Mouse (Mus musculus) C2C12 (cell line): ENCODE measurements around the gene Ppp1r7. TPM values are rescaled to one million over a fixed set of nuclear protein-coding genes. Genes with fewer than 3 reads are reported as not detected.

Source experiments
- H3K27me3 ChIP-seq: one replicate; pipeline ENCODE4 v1.6.1; 2011; ENCODE audit not compliant: control insufficient read depth, insufficient read depth, insufficient read length
- H3K36me3 ChIP-seq: one replicate; pipeline ENCODE4 v1.6.1; 2011; ENCODE audit not compliant: control insufficient read depth, insufficient read depth
- H3K4me3 ChIP-seq: one replicate; pipeline ENCODE4 v1.5.1; 2011; ENCODE audit warnings: mild to moderate bottlenecking, control low read depth; ENCODE audit not compliant: poor library complexity, insufficient read depth, severe bottlenecking
- H3K79me2 ChIP-seq: one replicate; pipeline ENCODE4 v1.6.1; 2011; ENCODE audit not compliant: control insufficient read depth, insufficient read depth
- H3K79me3 ChIP-seq: one replicate; pipeline ENCODE4 v1.6.1; 2011; ENCODE audit warnings: low read depth, control low read depth
- H3ac ChIP-seq: one replicate; pipeline ENCODE3; 2011; ENCODE audit warnings: low read depth; ENCODE audit not compliant: control insufficient read depth, insufficient read length
- CEBPB ChIP-seq: IDR thresholded peaks from one replicate; pipeline ENCODE4 v1.6.1; 2011; ENCODE audit warnings: low read depth, mild to moderate bottlenecking, control low read depth, moderate library complexity
- CTCF ChIP-seq: IDR thresholded peaks from one replicate; pipeline ENCODE4 v1.5.1; 2011; ENCODE audit not compliant: control insufficient read depth, insufficient read depth, insufficient read length
- FOSL1 ChIP-seq: IDR thresholded peaks from one replicate; pipeline ENCODE4 v1.8.0; 2011; ENCODE audit warnings: mild to moderate bottlenecking, low read length; ENCODE audit not compliant: poor library complexity, insufficient read depth, severe bottlenecking
- MAX ChIP-seq: IDR thresholded peaks from one replicate; pipeline ENCODE4 v1.6.1; 2011; ENCODE audit warnings: mild to moderate bottlenecking, control low read depth
- MYOD1 ChIP-seq: IDR thresholded peaks from one replicate; pipeline ENCODE4 v1.6.1; 2011; ENCODE audit warnings: low read depth; ENCODE audit not compliant: control insufficient read depth, insufficient read length
- MYOG ChIP-seq: IDR thresholded peaks from one replicate; pipeline ENCODE4 v1.6.1; 2011; ENCODE audit not compliant: control insufficient read depth, insufficient read length; ENCODE audit errors: extremely low read depth
- USF1 ChIP-seq: IDR thresholded peaks from one replicate; pipeline ENCODE4 v1.6.1; 2011; ENCODE audit warnings: low read depth, mild to moderate bottlenecking, control low read depth, moderate library complexity
- microRNA-seq: library from miRNA; unstranded; fragments of <30 nt; microRNA quantifications from one replicate; pipeline ENCODE4, GENCODE M21; 2019; ENCODE audit warnings: borderline microRNAs expressed
- polyA plus RNA-seq: library from polyadenylated mRNA; unstranded; fragments of >200 nt; fragmentation: generic; extraction: Trizol; gene quantifications from one replicate; pipeline ENCODE4 v1.2.1, GENCODE M21; 2012; ENCODE audit warnings: missing spikeins

Ppp1r7 gene
- polyA plus RNA-seq, 1 experiment = 16.8 TPM

DNA sequence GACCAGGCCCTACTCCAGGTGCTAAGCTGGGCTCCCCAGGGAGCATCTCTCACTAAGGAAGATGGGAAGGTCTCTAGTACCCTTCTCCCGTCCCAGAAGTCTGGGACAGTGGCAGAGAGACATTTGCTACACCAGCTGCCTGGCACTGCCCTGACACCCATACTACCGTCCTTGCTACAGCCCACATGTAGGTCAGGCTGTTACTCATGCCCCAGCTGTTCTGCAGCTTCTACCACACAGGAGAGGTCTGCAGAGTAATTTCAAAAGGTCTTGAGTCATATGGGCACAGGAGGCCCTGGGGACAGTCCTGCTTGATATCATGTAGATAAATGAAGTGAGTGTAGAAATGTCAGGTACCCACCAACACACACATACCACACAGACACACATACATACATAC, 46.3 kb downstream of the Ppp1r7 start:
- Histone ChIP-seq H3K79me3 (no peaks in the 10 kb centered on the region), H3K36me3 (no peaks in the 10 kb centered on the region), H3ac (no peak overlapping the region), H3K27me3 (peaks cover 23% of the 10 kb centered on the region), H3K4me3 (no peak overlapping the region), H3K79me2 (no peaks in the 10 kb centered on the region)
- no peak for TF ChIP-seq CTCF
- no peak for TF ChIP-seq MAX
- no peak for TF ChIP-seq USF1
- TF ChIP-seq MYOD1 = no peak
- no peak for TF ChIP-seq MYOG
- TF ChIP-seq FOSL1 = no peak
- TF ChIP-seq CEBPB = no peak

DNA sequence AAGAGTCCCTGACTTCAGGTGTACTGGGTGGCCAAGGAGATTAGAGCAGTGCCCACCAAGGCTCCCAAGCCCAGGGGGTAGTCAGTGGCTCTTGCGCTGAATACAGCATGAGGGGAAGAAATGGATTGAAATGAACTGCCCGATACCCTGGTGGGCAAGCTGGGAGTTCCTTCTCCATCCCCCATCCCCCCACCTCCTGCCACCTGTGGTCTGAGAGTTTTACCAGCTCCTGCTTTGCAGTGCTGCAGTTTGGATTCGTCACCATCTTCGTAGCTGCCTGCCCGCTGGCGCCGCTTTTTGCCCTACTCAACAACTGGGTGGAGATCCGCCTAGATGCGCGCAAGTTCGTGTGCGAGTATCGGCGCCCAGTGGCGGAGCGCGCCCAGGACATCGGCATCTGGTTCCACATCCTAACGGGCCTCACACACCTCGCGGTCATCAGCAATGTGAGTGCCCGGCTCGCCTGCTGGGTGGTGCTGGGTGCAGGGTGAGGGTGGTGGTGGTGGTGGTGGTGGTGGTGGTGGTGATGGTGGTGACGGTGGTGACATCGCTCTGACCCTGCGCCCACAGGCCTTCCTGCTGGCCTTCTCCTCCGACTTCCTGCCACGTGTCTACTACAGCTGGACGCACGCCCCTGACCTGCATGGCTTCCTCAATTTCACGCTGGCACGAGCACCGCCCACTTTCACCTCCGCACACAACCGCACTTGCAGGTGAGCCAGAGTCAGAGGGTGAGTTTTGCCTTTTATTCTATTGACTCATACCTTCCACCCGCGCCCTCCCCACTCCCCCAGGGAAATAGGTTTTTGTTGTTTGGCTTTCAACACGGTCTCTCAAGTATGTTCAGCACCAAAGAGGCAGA, 58.8 kb downstream of the Ppp1r7 start:
- peaks cover 14% of the 10 kb centered on the region for H3K36me3 ChIP-seq
- no peak overlapping the region for H3K4me3 ChIP-seq
- peaks cover 18% of the 10 kb centered on the region for H3K27me3 ChIP-seq
- H3K79me2 ChIP-seq = no peaks in the 10 kb centered on the region
- no peak overlapping the region for H3ac ChIP-seq
- no peaks in the 10 kb centered on the region for H3K79me3 ChIP-seq
- TF ChIP-seq USF1 (no peak), MAX (no peak), FOSL1 (no peak), MYOG (no peak), CEBPB (no peak), MYOD1 (no peak), CTCF (no peak)

DNA sequence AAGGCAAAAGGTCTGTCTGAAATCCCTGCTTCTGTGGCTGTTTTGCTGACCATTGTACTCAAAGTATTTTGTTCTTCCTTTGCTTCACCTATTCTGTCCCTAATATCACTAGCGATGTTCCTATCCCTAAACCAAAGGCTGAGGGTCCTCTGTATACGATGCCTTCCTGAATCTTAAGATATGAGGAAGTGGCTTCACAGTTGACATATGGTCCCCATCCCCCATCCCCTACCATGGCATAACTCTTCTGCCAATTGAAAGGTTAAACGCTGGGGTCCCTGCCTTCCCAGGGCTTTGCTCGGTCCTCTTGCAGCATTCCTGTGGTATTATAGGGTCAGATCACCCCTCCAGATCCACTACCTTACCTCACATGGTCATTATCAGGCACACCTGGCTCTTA, 60.7 kb downstream of the Ppp1r7 start:
- peaks cover 6% of the 10 kb centered on the region for H3K27me3 ChIP-seq
- no peak overlapping the region for H3K4me3 ChIP-seq
- no peaks in the 10 kb centered on the region for H3K79me2 ChIP-seq
- H3K36me3 ChIP-seq = peaks cover 34% of the 10 kb centered on the region
- TF ChIP-seq USF1 (no peak), MAX (no peak), CEBPB (no peak), CTCF (no peak), MYOG (no peak), MYOD1 (no peak), FOSL1 (no peak)
- no peaks in the 10 kb centered on the region for H3K79me3 ChIP-seq
- no peak overlapping the region for H3ac ChIP-seq

Small RNA genes within 50 kb of the gene (microRNA-seq; reads per million reads assigned to microRNA genes)
- gene Mir6345 (not detected), gene Mir6902 (0.24 reads per million)

Other genes with a start within 250 kb of the Ppp1r7 start
- 3.4 TPM for gene Kif1a, start 240.9 kb upstream of the Ppp1r7 start, polyA plus RNA-seq
- gene Agxt, start 207.6 kb upstream of the Ppp1r7 start, polyA plus RNA-seq = not detected
- gene 2310007B03Rik, start 181.9 kb upstream of the Ppp1r7 start, polyA plus RNA-seq = 0.09 TPM
- gene Crocc2, start 174.1 kb upstream of the Ppp1r7 start, polyA plus RNA-seq = 0.01 TPM
- 0.18 TPM for gene Sned1, start 107.0 kb upstream of the Ppp1r7 start, polyA plus RNA-seq
- gene Mterf4, start 36.9 kb upstream of the Ppp1r7 start, polyA plus RNA-seq = 11.7 TPM
- 6.6 TPM for gene Pask, start 628 bp downstream of the Ppp1r7 start, polyA plus RNA-seq
- 0.05 TPM for gene Ano7, start 31.1 kb downstream of the Ppp1r7 start, polyA plus RNA-seq
- 134 TPM for gene Hdlbp, start 136.0 kb downstream of the Ppp1r7 start, polyA plus RNA-seq
- gene Farp2, start 169.2 kb downstream of the Ppp1r7 start, polyA plus RNA-seq = 3.0 TPM